Mouse (Mus musculus) lung, embryonic 14.5 days (tissue): ENCODE measurements around the gene Ric8b. TPM values are rescaled to one million over a fixed set of nuclear protein-coding genes. Genes with fewer than 3 reads are reported as not detected.

Experiments used
- ATAC-seq: fragments of 200-750 bp; cut with Nextera tagmentation; 2 replicates; pipeline ENCODE4 v1.8.0; 2017; ENCODE audit warnings: mild to moderate bottlenecking, moderate TSS enrichment, moderate library complexity; ENCODE audit not compliant: insufficient read depth
- DNase-seq: peaks from one replicate; pipeline ENCODE4 v3.0.0-alpha.2; 2015
- H3K27ac ChIP-seq: fragments of 300-500 bp; sonication (generic); 2 replicates; pipeline ENCODE4 v1.5.1; 2014; ENCODE audit warnings: low read depth, mild to moderate bottlenecking, moderate library complexity
- H3K27me3 ChIP-seq: fragments of 300-500 bp; sonication (generic); 2 replicates; pipeline ENCODE4 v1.6.1; 2014; ENCODE audit warnings: low read length, control low read depth; ENCODE audit not compliant: insufficient read depth
- H3K36me3 ChIP-seq: fragments of 300-500 bp; sonication (generic); 2 replicates; pipeline ENCODE4 v1.6.1; 2014; ENCODE audit warnings: control low read depth; ENCODE audit not compliant: insufficient read depth
- H3K4me1 ChIP-seq: fragments of 300-500 bp; sonication (generic); 2 replicates; pipeline ENCODE4 v1.6.1; 2014; ENCODE audit warnings: antibody characterized with exemption, control low read depth; ENCODE audit not compliant: insufficient read depth
- H3K4me2 ChIP-seq: fragments of 300-500 bp; sonication (generic); 2 replicates; pipeline ENCODE4 v1.6.1; 2014; ENCODE audit warnings: mild to moderate bottlenecking
- H3K4me3 ChIP-seq: fragments of 300-500 bp; sonication (generic); 2 replicates; pipeline ENCODE4 v1.5.1; 2014; ENCODE audit warnings: low read depth, low read length
- H3K9ac ChIP-seq: fragments of 300-500 bp; sonication (generic); 2 replicates; pipeline ENCODE4 v1.6.1; 2014
- H3K9me3 ChIP-seq: fragments of 300-500 bp; sonication (generic); 2 replicates; pipeline ENCODE4 v1.6.1; 2016; ENCODE audit warnings: low read depth, low read length, control low read depth
- CTCF ChIP-seq: IDR thresholded peaks from 2 replicates; pipeline ENCODE4 v1.5.1; 2016; ENCODE audit warnings: antibody characterized with exemption, low read depth
- WGBS: fragments of 180-500 bp; shearing (Covaris S2); extraction: QIAGEN DNeasy Blood & Tissue Kit; methylation state at CpG from one replicate; pipeline ENCODE4 v1.1.7; 2014; 5-methylcytosine and 5-hydroxymethylcytosine counted together
- polyA plus RNA-seq: library from polyadenylated mRNA; unstranded; fragments of >200 nt; fragmentation: Nextera tagmentation; extraction: Ambion mirVana; gene quantifications from 2 replicates; pipeline ENCODE4 v1.2.1, GENCODE M21; 2014

Gene Ric8b
- polyA plus RNA-seq, 1 experiment from 2014 or later = 18.6 TPM

- ATAC-seq (peak; percentile 82), DNase-seq (peak; percentile 91)
- Histone ChIP-seq H3K36me3 (peaks cover 29% of the 10 kb centered on the region), H3K4me1 (0 out of 2 replicates have a peak, but pooled peaks cover 3% of the 10 kb centered on the region), H3K4me2 (no peak overlapping the region), H3K9me3 (no peaks in the 10 kb centered on the region), H3K4me3 (no peak overlapping the region), H3K27ac (peak overlapping the region; percentile 63; the same call in 1 of the 2 replicates), H3K27me3 (no peaks in the 10 kb centered on the region), H3K9ac (no peak overlapping the region)
- 24% methylated on average over 8 of the region's 8 CpGs for WGBS
- TF ChIP-seq CTCF = no peak
These were observed 59.4 kb downstream of the Ric8b start for GRCm38 (mm10) chr10:84976588-84977351.

- no peaks in the 10 kb centered on the region for H3K9me3 ChIP-seq
- DNase-seq (no peak), ATAC-seq (no peak)
- H3K4me3 ChIP-seq = no peak overlapping the region
- no peak overlapping the region for H3K9ac ChIP-seq
- no peak overlapping the region for H3K27ac ChIP-seq
- H3K4me1 ChIP-seq = 0 out of 2 replicates have a peak, but pooled peaks cover 3% of the 10 kb centered on the region
- H3K27me3 ChIP-seq = no peaks in the 10 kb centered on the region
- 88% methylated on average over 5 of the region's 5 CpGs for WGBS
- peaks cover 34% of the 10 kb centered on the region for H3K36me3 ChIP-seq
- TF ChIP-seq CTCF = no peak
- no peak overlapping the region for H3K4me2 ChIP-seq
These were observed 62.9 kb downstream of the Ric8b start for GRCm38 (mm10) chr10:84980291-84980690.

GRCm38 (mm10) chr10:84981441-84981840, 64.0 kb downstream of the Ric8b start:
- TF ChIP-seq CTCF = no peak
- H3K4me1 ChIP-seq = 0 out of 2 replicates have a peak, but pooled peaks cover 3% of the 10 kb centered on the region
- H3K9ac ChIP-seq = no peak overlapping the region
- WGBS = 92% methylated on average over 2 of the region's 2 CpGs
- no peak for ATAC-seq
- peaks cover 38% of the 10 kb centered on the region for H3K36me3 ChIP-seq
- H3K4me2 ChIP-seq = no peak overlapping the region
- H3K9me3 ChIP-seq = no peaks in the 10 kb centered on the region
- H3K4me3 ChIP-seq = no peak overlapping the region
- no peaks in the 10 kb centered on the region for H3K27me3 ChIP-seq
- DNase-seq = no peak
- no peak overlapping the region for H3K27ac ChIP-seq

GRCm38 (mm10) chr10:84982675-84983074, 65.3 kb downstream of the Ric8b start:
- no peak for TF ChIP-seq CTCF
- no peak overlapping the region for H3K9ac ChIP-seq
- 82% methylated on average over 7 of the region's 7 CpGs for WGBS
- DNase-seq (no peak), ATAC-seq (no peak)
- no peak overlapping the region for H3K4me3 ChIP-seq
- H3K27me3 ChIP-seq = no peaks in the 10 kb centered on the region
- H3K27ac ChIP-seq = no peak overlapping the region
- peaks cover 47% of the 10 kb centered on the region for H3K36me3 ChIP-seq
- no peaks in the 10 kb centered on the region for H3K9me3 ChIP-seq
- H3K4me2 ChIP-seq = no peak overlapping the region
- H3K4me1 ChIP-seq = no peaks in the 10 kb centered on the region

- no peak overlapping the region for H3K4me3 ChIP-seq
- no peak overlapping the region for H3K27ac ChIP-seq
- TF ChIP-seq CTCF = peak; percentile 63
- no peaks in the 10 kb centered on the region for H3K4me1 ChIP-seq
- no peaks in the 10 kb centered on the region for H3K27me3 ChIP-seq
- H3K9ac ChIP-seq = no peak overlapping the region
- peak; percentile 62 for DNase-seq
- no peak for ATAC-seq
- H3K9me3 ChIP-seq = no peaks in the 10 kb centered on the region
- H3K36me3 ChIP-seq = peaks cover 34% of the 10 kb centered on the region
- no peak overlapping the region for H3K4me2 ChIP-seq
- 82% methylated on average over 9 of the region's 9 CpGs for WGBS
These were observed 68.5 kb downstream of the Ric8b start for GRCm38 (mm10) chr10:84985956-84986355.

GRCm38 (mm10) chr10:84987666-84988065, 70.2 kb downstream of the Ric8b start:
- no peak overlapping the region for H3K9ac ChIP-seq
- TF ChIP-seq CTCF = no peak
- H3K9me3 ChIP-seq = no peaks in the 10 kb centered on the region
- H3K27me3 ChIP-seq = no peaks in the 10 kb centered on the region
- ATAC-seq (no peak), DNase-seq (no peak)
- WGBS = 79% methylated on average over 4 of the region's 4 CpGs
- H3K27ac ChIP-seq = no peak overlapping the region
- no peak overlapping the region for H3K4me2 ChIP-seq
- H3K36me3 ChIP-seq = peaks cover 36% of the 10 kb centered on the region
- no peak overlapping the region for H3K4me3 ChIP-seq
- H3K4me1 ChIP-seq = no peaks in the 10 kb centered on the region

- Histone ChIP-seq H3K4me3 (no peak overlapping the region), H3K27ac (no peak overlapping the region), H3K4me1 (no peaks in the 10 kb centered on the region), H3K9ac (no peak overlapping the region), H3K9me3 (no peaks in the 10 kb centered on the region), H3K36me3 (peaks cover 31% of the 10 kb centered on the region), H3K4me2 (no peak overlapping the region), H3K27me3 (no peaks in the 10 kb centered on the region)
- WGBS = 49% methylated on average over 4 of the region's 4 CpGs
- DNase-seq (no peak), ATAC-seq (no peak)
- no peak for TF ChIP-seq CTCF
These were observed 71.2 kb downstream of the Ric8b start for GRCm38 (mm10) chr10:84988650-84989049.
